Comparison of ENCODE assay signal across 7 mouse cellular contexts in the genomic region with DNA sequence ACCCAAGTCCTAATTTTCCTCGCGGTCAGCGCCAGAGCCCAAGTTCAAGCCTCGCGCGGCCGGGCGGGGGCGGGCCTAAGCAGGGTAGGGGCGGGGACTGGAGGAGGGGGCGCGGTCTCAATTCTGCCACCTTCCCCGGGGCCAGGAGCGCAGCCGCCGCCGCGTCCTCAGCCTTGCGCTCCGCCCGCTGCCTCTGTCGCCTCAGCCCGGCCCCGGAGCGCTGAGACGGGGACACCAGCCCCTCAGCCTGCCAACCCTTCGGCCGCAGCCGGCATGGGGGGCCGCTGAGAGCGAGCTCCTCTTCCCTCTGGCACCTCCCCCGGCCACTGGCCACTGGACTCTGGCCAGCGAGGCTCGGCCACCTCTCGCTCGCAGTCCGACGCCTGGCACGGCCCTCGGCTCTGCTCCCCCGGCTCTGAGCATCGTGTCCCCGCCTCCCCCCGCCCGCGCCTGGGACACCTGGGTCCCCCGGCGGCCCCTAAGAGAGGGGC. TPM values are rescaled to one million over a fixed set of nuclear protein-coding genes. Genes with fewer than 3 reads are reported as not detected.
DNase-seq lines count a peak whose midpoint lies in the region; ATAC-seq lines count a peak whose summit lies in the region.

Rapgefl1 (plus strand) TSS at position 135 of the 491 bp plus-strand sequence.

- H3K9ac ChIP-seq in intestine, embryonic 15.5 days = peak within 1 kb of the TSS; percentile 78
- H3K9ac ChIP-seq in midbrain, embryonic 12.5 days (replicated peaks) = peak within 1 kb of the TSS; percentile 81

- peak within 1 kb of the TSS; percentile 77 for H3K4me3 ChIP-seq in intestine, embryonic 15.5 days (replicated peaks)
- peak within 1 kb of the TSS; percentile 64 for H3K4me3 ChIP-seq in midbrain, embryonic 12.5 days

- DNase-seq in adrenal gland, adult 8-10 months = peak; percentile 58
- peak; percentile 91 for DNase-seq in embryo, embryonic 10.5 days (ENCODE audit: low spot score)
- DNase-seq in gastrocnemius, postnatal 25 days = peak; percentile 79
- DNase-seq in left cerebral cortex, postnatal 4 days = peak; percentile 86
- DNase-seq in skeletal muscle tissue, adult 2 months (ENCODE audit: low read depth, low spot score) = peak; percentile 42

- peaks cover 27% of the 10 kb centered on the region for H3K4me1 ChIP-seq in intestine, embryonic 15.5 days (replicated peaks)
- H3K4me1 ChIP-seq in midbrain, embryonic 12.5 days = peaks cover 32% of the 10 kb centered on the region

- under 1% methylated on average over 44 of the region's 48 CpGs for WGBS in intestine, embryonic 15.5 days
- under 1% methylated on average over 45 of the region's 48 CpGs for WGBS in midbrain, embryonic 12.5 days

- H3K27me3 ChIP-seq in intestine, embryonic 15.5 days (replicated peaks) = peaks cover 12% of the 10 kb centered on the region; the same call in 1 of the 2 replicates
- peaks cover 25% of the 10 kb centered on the region for H3K27me3 ChIP-seq in midbrain, embryonic 12.5 days

- no peaks in the 10 kb centered on the region for H3K9me3 ChIP-seq in intestine, embryonic 15.5 days
- H3K9me3 ChIP-seq in midbrain, embryonic 12.5 days = no peaks in the 10 kb centered on the region

- peak within 1 kb of the TSS; percentile 94 for H3K4me2 ChIP-seq in intestine, embryonic 15.5 days (replicated peaks)
- peak within 1 kb of the TSS; percentile 98 for H3K4me2 ChIP-seq in midbrain, embryonic 12.5 days (replicated peaks)

- ATAC-seq in intestine, embryonic 15.5 days = peak; percentile 91
- ATAC-seq in midbrain, embryonic 12.5 days (ENCODE audit: low FRiP score, low read depth) = peak; percentile 92

- intact Hi-C loops in left cerebral cortex, postnatal 4 days (cut with DNase I) = no loop called here

- H3K36me3 ChIP-seq in intestine, embryonic 15.5 days = peaks cover 20% of the 10 kb centered on the region
- H3K36me3 ChIP-seq in midbrain, embryonic 12.5 days = peaks cover 28% of the 10 kb centered on the region

- H3K27ac ChIP-seq in intestine, embryonic 15.5 days = peak within 1 kb of the TSS; percentile 32; the same call in 1 of the 2 replicates
- H3K27ac ChIP-seq in midbrain, embryonic 12.5 days (replicated peaks) = peak within 1 kb of the TSS; percentile 64

RNA-seq across cellular contexts. Expression of gene Rapgefl1, which starts in this region (rescaled TPM):
- 1 to 10 TPM in 2 of 4 experiments, under 1 TPM in 2; 0.55 to 1.8 (median 1.0) TPM for total RNA-seq in adrenal gland, adult 8-10 months (2022)
- total RNA-seq in gastrocnemius, postnatal 25 days (2021) = under 1 TPM; 0.23 to 0.40 TPM
- 1.1 and 1.2 TPM in 2 replicates for polyA plus RNA-seq in intestine, embryonic 15.5 days (2015; fragmentation: Nextera tagmentation; extraction: Ambion mirVana)
- total RNA-seq in left cerebral cortex, postnatal 4 days (2021) = 10 to 100 TPM; 87.3 to 91.8 TPM
- 3.0 and 3.1 TPM in 2 replicates for polyA plus RNA-seq in midbrain, embryonic 12.5 days (2016; fragmentation: Nextera tagmentation; extraction: Ambion mirVana)

Comparison
In these comparisons a context has a peak if more than half of its experiments do, and no peak if none do; other contexts are left out.
1. Peak in every context shown above with its lines: DNase-seq, ATAC-seq, H3K4me3 ChIP-seq and H3K27ac ChIP-seq.
2. RNA of gene Rapgefl1 (total RNA-seq): 87.3 to 91.8 TPM in left cerebral cortex, postnatal 4 days; 0.55 to 1.8 TPM in adrenal gland, adult 8-10 months and 0.23 to 0.40 TPM in gastrocnemius, postnatal 25 days; every median in the first group is over 10 times any median in the second.
3. Peak in DNase-seq in gastrocnemius, postnatal 25 days; RNA of the gene not detected or under 1 TPM.